9 mouse cellular contexts compared by ENCODE assay signal in the genomic region with DNA sequence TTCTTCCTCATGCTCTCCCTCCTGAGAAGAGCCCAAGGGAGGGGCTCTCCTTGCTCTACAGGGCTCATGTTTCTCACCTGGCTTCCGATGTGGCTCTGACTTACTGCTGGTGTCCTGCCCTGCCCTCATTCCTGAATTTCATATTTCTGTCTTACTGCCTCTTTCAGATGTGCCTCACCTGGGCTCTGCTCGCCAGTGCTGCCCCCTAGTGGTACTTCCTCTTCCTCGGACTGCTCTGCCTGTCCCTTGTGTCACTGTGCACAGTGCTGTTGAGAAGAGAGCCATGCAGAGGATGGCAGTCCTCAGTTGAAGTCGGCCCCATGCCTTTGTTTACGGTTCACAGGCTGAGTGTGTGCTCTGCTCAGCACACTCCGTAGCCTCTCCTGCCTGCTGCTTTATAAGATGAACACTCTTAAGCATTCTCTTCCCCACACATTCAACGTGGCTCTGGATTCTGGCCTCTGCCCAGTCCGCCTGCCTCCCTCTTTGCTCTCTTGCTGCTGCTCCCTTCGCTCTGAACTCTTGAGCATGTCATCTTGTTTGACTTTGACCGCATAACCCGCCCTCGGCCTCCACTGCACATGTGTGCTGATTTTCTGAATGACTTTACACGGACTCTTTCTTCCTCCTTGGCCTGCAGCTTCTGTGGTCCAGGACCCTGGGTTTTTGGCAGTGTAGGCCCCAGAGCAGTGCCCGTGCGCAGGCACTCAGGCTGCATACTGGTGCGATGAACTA.
DNase-seq lines count a peak whose midpoint lies in the region; ATAC-seq and TF ChIP-seq lines count a peak whose summit lies in the region.
"Had no signal": no experiment of that assay in that cellular context is flagged by ENCODE, and none has a peak within 500 bp of the region (broad histone marks: within the 10 kb centered on the region; RNA-seq: fewer than 3 reads in every experiment).

No protein-coding gene starts in this region.

- peak; percentile 79 for DNase-seq in midbrain, embryonic 14.5 days
- no peak for DNase-seq in midbrain, embryonic 11.5 days (ENCODE audit: low spot score, missing footprints)
- DNase-seq in cerebellum, postnatal 10 days, result peak; percentile 90 to 94
- DNase-seq in gastrocnemius, adult 18-20 months (ENCODE audit: low spot score), result peak; percentile 73
- peak; percentile 81 for DNase-seq in kidney, adult 18-20 months
- DNase-seq in limb, embryonic 14.5 days (ENCODE audit: low spot score), result peak; percentile 50
- peak; percentile 78 to 94 for DNase-seq in thymus, postnatal 10 days (ENCODE audit: low spot score in 2 of 2)

- H3K4me1 ChIP-seq in midbrain, embryonic 14.5 days (ENCODE audit: control insufficient read depth, insufficient read depth, low read length), result peaks cover 60% of the 10 kb centered on the region
- H3K4me1 ChIP-seq in midbrain, embryonic 11.5 days (ENCODE audit: control insufficient read depth, insufficient read depth, low read length), result peaks cover 12% of the 10 kb centered on the region
- H3K4me1 ChIP-seq in limb, embryonic 14.5 days (ENCODE audit: control insufficient read depth, insufficient read depth, low read length), result peaks cover 44% of the 10 kb centered on the region
- peaks cover 10% of the 10 kb centered on the region for H3K4me1 ChIP-seq in olfactory bulb, adult 2 months (ENCODE audit: control insufficient read depth, insufficient read depth, low read length)

- no peak overlapping the region for H3K27ac ChIP-seq in midbrain, embryonic 14.5 days (replicated peaks; ENCODE audit: low read depth, low read length)
- no peak overlapping the region for H3K27ac ChIP-seq in midbrain, embryonic 11.5 days (ENCODE audit: low read depth, low read length)
- H3K27ac ChIP-seq in limb, embryonic 14.5 days (replicated peaks; ENCODE audit: low read depth, low read length), result no peak overlapping the region
- no peak overlapping the region for H3K27ac ChIP-seq in olfactory bulb, adult 2 months (ENCODE audit: insufficient read depth, low read depth, low read length)
- H3K27ac ChIP-seq: embryonic facial prominence, embryonic 12.5 days had no signal

- no peak overlapping the region for H3K9ac ChIP-seq in midbrain, embryonic 14.5 days (replicated peaks; ENCODE audit: low read length)
- no peak overlapping the region for H3K9ac ChIP-seq in midbrain, embryonic 11.5 days (ENCODE audit: low read length)
- no peak overlapping the region for H3K9ac ChIP-seq in limb, embryonic 14.5 days (ENCODE audit: low read depth, low read length, severe bottlenecking)
- H3K9ac ChIP-seq: embryonic facial prominence, embryonic 12.5 days had no signal

- H3K4me2 ChIP-seq in midbrain, embryonic 14.5 days (ENCODE audit: low read length), result no peak overlapping the region
- H3K4me2 ChIP-seq in midbrain, embryonic 11.5 days, result no peak overlapping the region
- H3K4me2 ChIP-seq in limb, embryonic 14.5 days (replicated peaks; ENCODE audit: low read depth, low read length, severe bottlenecking), result no peak overlapping the region
- H3K4me2 ChIP-seq: embryonic facial prominence, embryonic 12.5 days had no signal

- H3K36me3 ChIP-seq in midbrain, embryonic 14.5 days (ENCODE audit: control insufficient read depth, insufficient read depth, low read length), result no peaks in the 10 kb centered on the region
- H3K36me3 ChIP-seq in midbrain, embryonic 11.5 days (ENCODE audit: control insufficient read depth, insufficient read depth, low read length), result no peaks in the 10 kb centered on the region
- peaks cover 3% of the 10 kb centered on the region; the same call in 1 of the 2 replicates for H3K36me3 ChIP-seq in limb, embryonic 14.5 days (ENCODE audit: control insufficient read depth, insufficient read depth, low read length)
- H3K36me3 ChIP-seq: embryonic facial prominence, embryonic 12.5 days had no signal

- no peak for TF ChIP-seq POLR2A in limb, embryonic 14.5 days (IDR thresholded peaks at IDR 0.05; ENCODE audit: borderline replicate concordance, extremely low read depth, insufficient read depth, insufficient read length)
- no peak for TF ChIP-seq POLR2A in olfactory bulb, adult 2 months (IDR thresholded peaks at IDR 0.05; ENCODE audit: insufficient read depth, low read depth, low read length)

- no peaks in the 10 kb centered on the region for H3K9me3 ChIP-seq in midbrain, embryonic 14.5 days (ENCODE audit: control insufficient read depth, low read length)
- no peaks in the 10 kb centered on the region for H3K9me3 ChIP-seq in midbrain, embryonic 11.5 days (ENCODE audit: control insufficient read depth, low read length)
- no peaks in the 10 kb centered on the region for H3K9me3 ChIP-seq in limb, embryonic 14.5 days (ENCODE audit: control insufficient read depth, low read length)
- H3K9me3 ChIP-seq: embryonic facial prominence, embryonic 12.5 days had no signal

- ATAC-seq in midbrain, embryonic 14.5 days (ENCODE audit: low FRiP score, low TSS enrichment), result no peak
- no peak for ATAC-seq in midbrain, embryonic 11.5 days (ENCODE audit: low FRiP score)
- no peak for ATAC-seq in limb, embryonic 14.5 days (ENCODE audit: low FRiP score, low read depth)

- no peaks in the 10 kb centered on the region for H3K27me3 ChIP-seq in midbrain, embryonic 14.5 days (ENCODE audit: control insufficient read depth, insufficient read depth, low read length)
- no peaks in the 10 kb centered on the region for H3K27me3 ChIP-seq in midbrain, embryonic 11.5 days (ENCODE audit: control insufficient read depth, insufficient read depth, low read length)
- H3K27me3 ChIP-seq in limb, embryonic 14.5 days (ENCODE audit: control insufficient read depth, insufficient read depth, low read length), result no peaks in the 10 kb centered on the region
- H3K27me3 ChIP-seq: embryonic facial prominence, embryonic 12.5 days had no signal

- TF ChIP-seq CTCF in olfactory bulb, adult 2 months (IDR thresholded peaks at IDR 0.05; ENCODE audit: insufficient read depth, low read depth, low read length), result peak; percentile 65; the same call in 1 of the 2 replicates

- WGBS in midbrain, embryonic 14.5 days, result 69% methylated on average over 16 of the region's 16 CpGs
- 68% methylated on average over 16 of the region's 16 CpGs for WGBS in midbrain, embryonic 11.5 days
- 66% methylated on average over 16 of the region's 16 CpGs for WGBS in limb, embryonic 14.5 days
- WGBS in olfactory bulb, adult 2 months, result 64% methylated on average over 16 of the region's 16 CpGs

- no peak overlapping the region for H3K4me3 ChIP-seq in midbrain, embryonic 14.5 days (replicated peaks; ENCODE audit: low read depth, low read length)
- no peak overlapping the region for H3K4me3 ChIP-seq in midbrain, embryonic 11.5 days (ENCODE audit: low read depth, low read length)
- no peak overlapping the region for H3K4me3 ChIP-seq in limb, embryonic 14.5 days (replicated peaks; ENCODE audit: low read length)
- H3K4me3 ChIP-seq in olfactory bulb, adult 2 months (ENCODE audit: insufficient read depth, low read depth, low read length), result no peak overlapping the region
- H3K4me3 ChIP-seq: embryonic facial prominence, embryonic 12.5 days had no signal
